Mouse (Mus musculus): ENCODE measurements around the gene Cdyl.

GRCm38 (mm10) chr13:35815782-35816368 is 156.2 kb downstream of the Cdyl start:
- TF ChIP-seq POLR2A (IDR thresholded peaks at IDR 0.05; ENCODE audit: insufficient read length, low read depth) = no peak
- no peak for TF ChIP-seq POLR2AphosphoS2 (IDR thresholded peaks at IDR 0.05; ENCODE audit: insufficient read length, low read depth)
- TF ChIP-seq CEBPB (IDR thresholded peaks at IDR 0.05; ENCODE audit: insufficient read depth, poor library complexity, severe bottlenecking) = no peak
- no peak for TF ChIP-seq TCF12 (IDR thresholded peaks at IDR 0.05; ENCODE audit: insufficient read depth, poor library complexity, severe bottlenecking)
- TF ChIP-seq USF1 (IDR thresholded peaks at IDR 0.05; ENCODE audit: low read depth) = no peak
- TF ChIP-seq REST (IDR thresholded peaks at IDR 0.05; ENCODE audit: insufficient read depth, insufficient read length) = no peak
- no peak for TF ChIP-seq MYOG (IDR thresholded peaks at IDR 0.05; ENCODE audit: control insufficient read depth in 1 of 3, insufficient read depth in 1 of 3, insufficient read length in 2 of 3, low read depth in 2 of 3)
